Mouse (Mus musculus) layer of hippocampus, adult 2 months (tissue): ENCODE data around the gene Fkbp8. TPM values are rescaled to one million over a fixed set of nuclear protein-coding genes. Genes with fewer than 3 reads are reported as not detected.

Source experiments
- DNase-seq, 2 experiments: peaks; one replicate each; pipeline ENCODE4 v3.0.0; 2022; ENCODE audit warnings: low spot score in 2 of 2
- H3K27ac ChIP-seq: fragments of 200-600 bp; 2 replicates; pipeline ENCODE4 v1.8.1; 2022
- H3K4me3 ChIP-seq: fragments of 200-600 bp; 2 replicates; pipeline ENCODE4 v1.8.1; 2022; ENCODE audit warnings: mild to moderate bottlenecking
- CTCF ChIP-seq: fragments of 200-600 bp; conservative IDR thresholded peaks from 2 replicates; pipeline ENCODE4 v1.8.1; 2022; ENCODE audit warnings: antibody characterized with exemption, mild to moderate bottlenecking, moderate library complexity
- total RNA-seq, 2 experiments: library from RNA; stranded (reverse); gene quantifications; 2 replicates each; pipeline ENCODE4 v1.2.3; 2021

Gene Fkbp8
- total RNA-seq, 2 experiments from 2014 or later, result 447 to 453 TPM

DNA sequence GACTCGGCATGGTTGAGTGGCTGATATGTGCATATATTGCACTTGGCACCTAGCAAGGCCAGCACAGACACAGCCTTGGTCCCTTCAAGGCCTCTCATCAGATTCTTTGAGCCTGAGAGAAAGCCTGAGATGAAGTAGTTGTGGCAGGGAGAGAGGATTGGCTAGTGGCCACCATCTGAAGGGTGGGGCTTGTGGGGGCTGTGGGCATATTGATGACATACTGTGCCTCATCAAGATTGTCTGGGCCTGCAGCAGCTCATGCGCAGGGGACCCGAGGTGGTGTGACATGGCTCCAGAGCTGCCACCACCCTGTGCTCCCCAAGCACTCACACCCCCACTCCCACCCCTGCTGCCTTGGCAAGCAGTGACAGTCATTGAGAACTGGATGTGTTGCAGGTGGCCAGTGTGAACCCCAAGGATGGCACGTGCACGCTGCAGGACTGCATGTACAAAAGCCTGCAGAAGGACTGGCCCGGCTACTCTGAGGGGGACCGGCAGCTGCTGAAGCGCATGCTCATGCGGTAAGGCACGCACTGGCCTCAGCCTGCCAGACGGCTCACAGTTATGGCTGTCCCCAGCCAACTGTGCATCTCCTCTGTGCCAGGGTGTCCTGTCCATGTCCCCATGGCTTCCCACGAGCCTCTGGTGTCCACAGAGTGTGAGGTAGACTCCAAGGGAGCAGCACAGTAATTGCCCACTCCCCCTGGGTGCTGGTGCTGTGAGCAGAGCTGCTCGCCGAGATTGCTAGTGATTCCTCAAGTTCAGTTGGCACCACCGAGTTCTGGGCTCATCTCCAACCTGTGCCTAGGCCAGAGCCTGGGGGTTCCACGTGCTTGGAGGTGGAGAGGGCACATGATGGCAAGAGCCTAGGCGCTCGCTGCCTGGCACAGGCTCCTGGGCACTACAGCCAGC is 56.2 kb downstream of the Fkbp8 start:
- H3K4me3 ChIP-seq, result no peak overlapping the region
- H3K27ac ChIP-seq, result peak overlapping the region; percentile 86
- no peak for TF ChIP-seq CTCF
- DNase-seq, result peak in 1 of 2 experiments; percentile 54

DNA sequence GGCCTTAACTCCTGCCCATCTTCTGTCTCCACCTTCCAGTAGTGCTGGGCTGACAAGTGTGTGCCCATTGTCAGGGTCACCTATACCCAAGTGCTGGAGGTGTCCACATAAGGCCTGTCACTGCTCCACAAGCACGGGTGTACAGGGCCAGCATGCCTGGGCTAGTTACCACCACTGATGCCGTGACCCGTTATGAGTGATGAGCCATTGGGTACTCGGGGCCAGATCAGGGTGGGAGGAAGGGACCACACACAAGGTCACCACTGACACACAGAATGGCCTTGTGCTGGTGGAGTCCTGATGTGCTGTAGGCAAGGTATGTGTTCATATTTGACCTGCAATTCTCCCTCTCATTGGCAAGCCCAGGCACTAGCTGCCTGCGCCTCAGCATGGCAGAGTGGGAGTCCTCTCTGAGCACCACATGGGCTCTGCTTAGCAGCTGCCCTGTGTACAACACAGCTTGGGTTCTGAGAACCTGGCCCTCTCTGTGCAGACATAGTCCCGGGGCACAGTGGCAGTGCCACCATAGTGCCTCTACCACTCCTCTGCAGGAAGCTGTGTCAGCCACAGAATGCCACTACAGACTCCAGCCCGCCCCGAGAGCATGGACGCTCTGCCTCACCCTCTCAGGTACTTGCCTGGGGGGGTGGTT is 57.2 kb downstream of the Fkbp8 start:
- H3K4me3 ChIP-seq, result no peak overlapping the region
- no peak for DNase-seq
- TF ChIP-seq CTCF, result no peak
- H3K27ac ChIP-seq, result peak overlapping the region; percentile 86

Other genes with a start within 250 kb of the Fkbp8 start
- gene Homer3, start 244.9 kb upstream of the Fkbp8 start, total RNA-seq, result 10 to 100 TPM; 87.7 to 90.5 TPM
- gene Ddx49, start 225.2 kb upstream of the Fkbp8 start, total RNA-seq, result 10 to 100 TPM; 45.5 to 52.1 TPM
- gene Cope, start 225.2 kb upstream of the Fkbp8 start, total RNA-seq, result 100 to 1,000 TPM; 139 to 157 TPM
- gene Cers1, start 211.9 kb upstream of the Fkbp8 start, total RNA-seq, result 100 to 1,000 TPM; 110 to 113 TPM
- 10 to 100 TPM; 12.1 to 14.4 TPM for gene Gdf1, start 197.9 kb upstream of the Fkbp8 start, total RNA-seq
- gene Upf1, start 174.4 kb upstream of the Fkbp8 start, total RNA-seq, result 10 to 100 TPM; 67.7 to 68.7 TPM
- under 1 TPM; 0.29 to 0.56 TPM for gene Comp, start 154.2 kb upstream of the Fkbp8 start, total RNA-seq
- 100 to 1,000 TPM; 191 to 208 TPM for gene Crtc1, start 88.1 kb upstream of the Fkbp8 start, total RNA-seq
- gene Klhl26, start 50.8 kb upstream of the Fkbp8 start, total RNA-seq, result 10 to 100 TPM; 56.8 to 60.2 TPM
- gene Tmem59l, start 40.4 kb upstream of the Fkbp8 start, total RNA-seq, result 100 to 1,000 TPM; 321 to 339 TPM
- 10 to 100 TPM; 44.5 to 47.1 TPM for gene Crlf1, start 34.6 kb upstream of the Fkbp8 start, total RNA-seq
- 10 to 100 TPM; 93.9 to 98.1 TPM for gene Rex1bd, start 21.0 kb upstream of the Fkbp8 start, total RNA-seq
- gene Uba52, start 16.9 kb upstream of the Fkbp8 start, total RNA-seq, result 1,000 to 10,000 TPM in 1 of 2 experiments, 100 to 1,000 TPM in 1; 970 to 1,000 TPM
- 10 to 100 TPM; 37.2 to 40.7 TPM for gene Kxd1, start 232 bp downstream of the Fkbp8 start, total RNA-seq
- gene Ell, start 11.7 kb downstream of the Fkbp8 start, total RNA-seq, result 10 to 100 TPM; 20.5 to 24.4 TPM
- 10 to 100 TPM; 41.4 to 46.4 TPM for gene Isyna1, start 66.6 kb downstream of the Fkbp8 start, total RNA-seq
- 100 to 1,000 TPM; 274 to 297 TPM for gene Ssbp4, start 81.1 kb downstream of the Fkbp8 start, total RNA-seq
- gene Lrrc25, start 88.4 kb downstream of the Fkbp8 start, total RNA-seq, result under 1 TPM; 0.54 to 0.97 TPM
- under 1 TPM in 1 of 2 experiments, not detected in 1; 0.25 TPM for gene Gdf15, start 104.7 kb downstream of the Fkbp8 start, total RNA-seq
- gene Pgpep1, start 132.7 kb downstream of the Fkbp8 start, total RNA-seq, result 10 to 100 TPM; 25.4 to 29.1 TPM
- gene Lsm4, start 145.5 kb downstream of the Fkbp8 start, total RNA-seq, result 10 to 100 TPM; 58.2 to 61.8 TPM
- gene Jund, start 171.2 kb downstream of the Fkbp8 start, total RNA-seq, result 100 to 1,000 TPM; 165 to 181 TPM
- under 1 TPM; 0.07 to 0.08 TPM for gene Iqcn, start 175.7 kb downstream of the Fkbp8 start, total RNA-seq
- not detected for gene Gm3336, start 190.8 kb downstream of the Fkbp8 start, total RNA-seq
- gene Pde4c, start 196.0 kb downstream of the Fkbp8 start, total RNA-seq, result 1 to 10 TPM; 1.4 to 1.5 TPM
- 100 to 1,000 TPM; 775 to 798 TPM for gene Rab3a, start 227.0 kb downstream of the Fkbp8 start, total RNA-seq
- 10 to 100 TPM; 36.5 to 42.7 TPM for gene Mpv17l2, start 233.2 kb downstream of the Fkbp8 start, total RNA-seq
- gene Pik3r2, start 249.0 kb downstream of the Fkbp8 start, total RNA-seq, result 100 to 1,000 TPM; 160 to 169 TPM